ENCODE assay signal across 29 mouse cellular contexts in the genomic region with DNA sequence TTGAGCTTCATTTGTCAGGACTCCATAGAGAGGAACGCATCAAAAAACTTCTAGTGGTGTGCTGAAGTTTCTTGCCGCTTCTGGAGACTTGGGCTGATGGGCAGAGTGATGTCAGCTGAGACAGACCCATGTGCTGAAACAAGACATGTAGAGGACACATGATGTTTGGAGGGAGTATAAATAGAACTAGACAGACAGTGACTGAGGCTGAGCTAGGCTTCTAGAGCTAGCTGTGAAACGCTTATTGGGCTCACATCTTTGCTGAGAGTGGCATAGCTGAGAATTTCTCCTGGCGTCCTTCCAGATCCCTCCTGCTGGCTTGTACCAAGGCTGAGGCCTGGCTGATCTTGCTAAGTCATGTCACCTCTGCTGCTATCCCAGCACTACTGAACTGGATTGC. TPM values are rescaled to one million over a fixed set of nuclear protein-coding genes. Genes with fewer than 3 reads are reported as not detected.
DNase-seq lines count a peak whose midpoint lies in the region; ATAC-seq lines count a peak whose summit lies in the region.
"Had no signal": no experiment of that assay in that cellular context is flagged by ENCODE, and none has a peak within 500 bp of the region (broad histone marks: within the 10 kb centered on the region; RNA-seq: fewer than 3 reads in every experiment).

No protein-coding gene starts in this region.

- ATAC-seq in heart, embryonic 15.5 days (replicated peaks; ENCODE audit: insufficient number of reproducible peaks, insufficient read depth, low FRiP score, low read depth) = 0 out of 2 replicates have a peak, but pooled peaks have one; percentile 27
- ATAC-seq: forebrain, embryonic 16.5 days; intestine, postnatal 0 days; midbrain, embryonic 15.5 days had no signal

- no peaks in the 10 kb centered on the region for H3K9me3 ChIP-seq in heart, embryonic 15.5 days (replicated peaks)
- no peaks in the 10 kb centered on the region for H3K9me3 ChIP-seq in heart, embryonic 10.5 days
- peaks cover 4% of the 10 kb centered on the region; the same call in 1 of the 2 replicates for H3K9me3 ChIP-seq in midbrain, embryonic 10.5 days (replicated peaks)
- H3K9me3 ChIP-seq: embryonic facial prominence, embryonic 13.5 days; limb, embryonic 10.5 days; limb, embryonic 15.5 days; liver, embryonic 13.5 days; midbrain, embryonic 15.5 days; neural tube, embryonic 15.5 days; stomach, embryonic 15.5 days had no signal

- no peak for DNase-seq in heart, embryonic 10.5 days (ENCODE audit: low spot score)
- peak; percentile 12 for DNase-seq in left cerebral cortex, postnatal 4 days
- no peak for DNase-seq in left cerebral cortex, postnatal 36 days (ENCODE audit: low spot score in 2 of 2)
- DNase-seq in 3T3-L1 (ENCODE audit: low read depth, low spot score) (peak; percentile 15), ZHBTc4 (ENCODE audit: low read depth, low spot score) (peak; percentile 47)
- DNase-seq in midbrain, embryonic 10.5 days (ENCODE audit: low spot score) = no peak
- DNase-seq: adrenal gland, postnatal 10 days; B cell, adult 2 months; cerebellum, adult 11-12 months; cerebellum, adult 9-11 months; gastrocnemius, postnatal 14 days; heart, adult 11 months; heart, postnatal 4 days; liver, embryonic 13.5 days; lung, adult 18-20 months; lung, postnatal 14 days; retina, postnatal 1 day had no signal

- no peaks in the 10 kb centered on the region for H3K4me1 ChIP-seq in heart, embryonic 15.5 days (replicated peaks)
- H3K4me1 ChIP-seq in heart, embryonic 10.5 days = no peaks in the 10 kb centered on the region
- no peaks in the 10 kb centered on the region for H3K4me1 ChIP-seq in midbrain, embryonic 10.5 days
- H3K4me1 ChIP-seq: forebrain, embryonic 10.5 days; limb, embryonic 10.5 days; limb, embryonic 15.5 days; midbrain, embryonic 15.5 days; neural tube, embryonic 15.5 days; stomach, embryonic 15.5 days had no signal

- no peak overlapping the region for H3K27ac ChIP-seq in heart, embryonic 15.5 days
- no peak overlapping the region for H3K27ac ChIP-seq in heart, embryonic 10.5 days
- no peak overlapping the region for H3K27ac ChIP-seq in midbrain, embryonic 10.5 days (replicated peaks)
- H3K27ac ChIP-seq: embryonic facial prominence, embryonic 13.5 days; forebrain, embryonic 10.5 days; hindbrain, embryonic 14.5 days; limb, embryonic 10.5 days; limb, embryonic 15.5 days; liver, embryonic 13.5 days; midbrain, embryonic 15.5 days; neural tube, embryonic 15.5 days; stomach, embryonic 15.5 days had no signal

- no peak overlapping the region for H3K4me2 ChIP-seq in heart, embryonic 15.5 days
- H3K4me2 ChIP-seq: embryonic facial prominence, embryonic 13.5 days; heart, embryonic 11.5 days; hindbrain, embryonic 14.5 days; limb, embryonic 15.5 days; liver, embryonic 13.5 days; midbrain, embryonic 15.5 days; neural tube, embryonic 15.5 days; stomach, embryonic 15.5 days had no signal

- no peak overlapping the region for H3K9ac ChIP-seq in heart, embryonic 15.5 days
- H3K9ac ChIP-seq: embryonic facial prominence, embryonic 13.5 days; hindbrain, embryonic 14.5 days; limb, embryonic 15.5 days; liver, embryonic 13.5 days; midbrain, embryonic 15.5 days; neural tube, embryonic 15.5 days; stomach, embryonic 15.5 days had no signal

- WGBS in heart, embryonic 15.5 days = 71% methylated on average over 4 of the region's 4 CpGs
- WGBS in heart, embryonic 10.5 days = 83% methylated on average over 4 of the region's 4 CpGs
- WGBS in midbrain, embryonic 10.5 days = 92% methylated on average over 4 of the region's 4 CpGs

- H3K4me3 ChIP-seq in heart, embryonic 15.5 days = no peak overlapping the region
- no peak overlapping the region for H3K4me3 ChIP-seq in heart, embryonic 10.5 days
- H3K4me3 ChIP-seq in midbrain, embryonic 10.5 days = no peak overlapping the region
- H3K4me3 ChIP-seq: embryonic facial prominence, embryonic 13.5 days; forebrain, embryonic 10.5 days; limb, embryonic 10.5 days; limb, embryonic 15.5 days; liver, embryonic 13.5 days; midbrain, embryonic 15.5 days; neural tube, embryonic 15.5 days; stomach, embryonic 15.5 days had no signal

- no peaks in the 10 kb centered on the region for H3K27me3 ChIP-seq in heart, embryonic 15.5 days
- no peaks in the 10 kb centered on the region for H3K27me3 ChIP-seq in heart, embryonic 10.5 days (ENCODE audit: insufficient read depth, poor library complexity, severe bottlenecking)
- no peaks in the 10 kb centered on the region for H3K27me3 ChIP-seq in midbrain, embryonic 10.5 days (ENCODE audit: low read depth, poor library complexity, severe bottlenecking)
- H3K27me3 ChIP-seq: embryonic facial prominence, embryonic 13.5 days; limb, embryonic 15.5 days; liver, embryonic 13.5 days; midbrain, embryonic 15.5 days; neural tube, embryonic 15.5 days; stomach, embryonic 15.5 days had no signal

- intact Hi-C loops in left cerebral cortex, postnatal 4 days (cut with DNase I) = no loop called here
- intact Hi-C loops in left cerebral cortex, postnatal 36 days (cut with DNase I) = no loop called here

- no peaks in the 10 kb centered on the region for H3K36me3 ChIP-seq in heart, embryonic 15.5 days
- H3K36me3 ChIP-seq in heart, embryonic 10.5 days = no peaks in the 10 kb centered on the region
- no peaks in the 10 kb centered on the region for H3K36me3 ChIP-seq in midbrain, embryonic 10.5 days
- H3K36me3 ChIP-seq: embryonic facial prominence, embryonic 13.5 days; forebrain, embryonic 10.5 days; limb, embryonic 10.5 days; limb, embryonic 15.5 days; liver, embryonic 13.5 days; midbrain, embryonic 15.5 days; neural tube, embryonic 15.5 days; stomach, embryonic 15.5 days had no signal

RNA-seq across cellular contexts. Expression of a gene that starts 19.4 kb away (rescaled TPM):
- 21.4 and 24.7 TPM in 2 replicates for polyA plus RNA-seq in heart, embryonic 15.5 days (2015; fragmentation: Nextera tagmentation; extraction: Ambion mirVana)
- polyA plus RNA-seq in heart, embryonic 10.5 days (2016; fragmentation: Nextera tagmentation; extraction: Ambion mirVana) = 29.9 and 30.1 TPM in 2 replicates
- total RNA-seq in left cerebral cortex, postnatal 4 days (2021) = 100 to 1,000 TPM; 119 to 130 TPM
- total RNA-seq in left cerebral cortex, postnatal 36 days (2021) = 100 to 1,000 TPM; 103 to 115 TPM
- polyA plus RNA-seq in midbrain, embryonic 10.5 days (2016; fragmentation: Nextera tagmentation; extraction: Ambion mirVana) = 25.0 and 26.4 TPM in 2 replicates

Comparison
In these comparisons a context has a peak if more than half of its experiments do, and no peak if none do; other contexts are left out.
1. DNase-seq: peak in left cerebral cortex, postnatal 4 days (single experiment), 3T3-L1 (single experiment) and ZHBTc4 (single experiment); none in heart, embryonic 10.5 days (single experiment), left cerebral cortex, postnatal 36 days (0 of 2) and midbrain, embryonic 10.5 days (single experiment).